8 mouse cellular contexts compared by ENCODE assay signal in the genomic region with DNA sequence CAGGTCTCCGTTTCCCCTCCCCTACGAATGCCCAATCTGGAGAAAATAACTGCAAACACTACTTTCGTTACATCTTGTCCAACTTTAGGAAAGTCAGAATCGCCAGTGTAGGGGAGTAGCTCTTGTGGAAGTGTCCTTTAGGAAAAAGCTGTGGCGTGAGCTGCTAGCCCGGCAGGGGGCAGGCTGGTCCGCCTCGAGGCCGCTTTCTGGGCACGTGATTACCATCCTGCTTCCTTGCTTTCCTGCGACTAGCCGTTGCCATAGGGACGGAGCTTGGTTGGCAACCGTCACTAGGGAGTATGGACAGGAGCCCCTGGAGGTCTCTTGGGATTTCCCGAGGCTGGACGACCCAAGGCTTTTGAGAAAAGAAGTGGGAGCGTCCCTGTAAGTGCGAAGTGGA. TPM values are rescaled to one million over a fixed set of nuclear protein-coding genes. Genes with fewer than 3 reads are reported as not detected.
DNase-seq lines count a peak whose midpoint lies in the region; ATAC-seq lines count a peak whose summit lies in the region.

TSS of gene Wdr66 (plus strand) at position 269 of the 400 bp plus-strand sequence.

- peaks cover 15% of the 10 kb centered on the region for H3K36me3 ChIP-seq in heart, embryonic 10.5 days
- peaks cover 12% of the 10 kb centered on the region; the same call in 1 of the 2 replicates for H3K36me3 ChIP-seq in limb, embryonic 12.5 days
- peaks cover 19% of the 10 kb centered on the region for H3K36me3 ChIP-seq in midbrain, embryonic 13.5 days

- WGBS in heart, embryonic 10.5 days, result 2% methylated on average over 18 of the region's 18 CpGs
- 4% methylated on average over 18 of the region's 18 CpGs for WGBS in limb, embryonic 12.5 days
- WGBS in midbrain, embryonic 13.5 days, result 2% methylated on average over 18 of the region's 18 CpGs

- peaks cover 12% of the 10 kb centered on the region for H3K27me3 ChIP-seq in heart, embryonic 10.5 days (ENCODE audit: insufficient read depth, poor library complexity, severe bottlenecking)
- H3K27me3 ChIP-seq in limb, embryonic 12.5 days, result no peaks in the 10 kb centered on the region
- H3K27me3 ChIP-seq in midbrain, embryonic 13.5 days, result no peaks in the 10 kb centered on the region

- H3K9me3 ChIP-seq in heart, embryonic 10.5 days, result no peaks in the 10 kb centered on the region
- H3K9me3 ChIP-seq in limb, embryonic 12.5 days, result no peaks in the 10 kb centered on the region
- H3K9me3 ChIP-seq in midbrain, embryonic 13.5 days, result no peaks in the 10 kb centered on the region

- peak; percentile 93 for DNase-seq in brain, adult 2 months (ENCODE audit: low read depth, low spot score)
- peak; percentile 95 for DNase-seq in heart, embryonic 10.5 days (ENCODE audit: low spot score)
- peak; percentile 90 for DNase-seq in kidney, adult 9 months
- DNase-seq in spleen, adult 18-20 months, result peak; percentile 22 to 51

- peak; percentile 66 for ATAC-seq in erythroblast, adult 5-6 weeks (replicated peaks; ENCODE audit: low FRiP score, poor library complexity, severe bottlenecking)
- ATAC-seq in limb, embryonic 12.5 days (ENCODE audit: insufficient number of reproducible peaks, insufficient read depth, low FRiP score, low TSS enrichment, low read depth), result peak; percentile 57
- peak; percentile 95 for ATAC-seq in midbrain, embryonic 13.5 days
- ATAC-seq in inflammation-experienced regulatory T-cells, adult 6 months, result no peak

- no peak within 1 kb of the TSS for H3K9ac ChIP-seq in limb, embryonic 12.5 days (replicated peaks)
- no peak within 1 kb of the TSS for H3K9ac ChIP-seq in midbrain, embryonic 13.5 days (replicated peaks)

- peaks cover 5% of the 10 kb centered on the region; the same call in 1 of the 2 replicates for H3K4me1 ChIP-seq in heart, embryonic 10.5 days
- H3K4me1 ChIP-seq in limb, embryonic 12.5 days (replicated peaks), result peaks cover 12% of the 10 kb centered on the region
- peaks cover 5% of the 10 kb centered on the region for H3K4me1 ChIP-seq in midbrain, embryonic 13.5 days (replicated peaks)

- H3K4me2 ChIP-seq in limb, embryonic 12.5 days, result peak within 1 kb of the TSS; percentile 59
- H3K4me2 ChIP-seq in midbrain, embryonic 13.5 days (replicated peaks), result peak within 1 kb of the TSS; percentile 57

- H3K4me3 ChIP-seq in heart, embryonic 10.5 days, result peak within 1 kb of the TSS; percentile 38
- peak within 1 kb of the TSS; percentile 33 for H3K4me3 ChIP-seq in limb, embryonic 12.5 days (replicated peaks)
- H3K4me3 ChIP-seq in midbrain, embryonic 13.5 days (replicated peaks), result peak within 1 kb of the TSS; percentile 28

- no peak within 1 kb of the TSS for H3K27ac ChIP-seq in heart, embryonic 10.5 days
- H3K27ac ChIP-seq in limb, embryonic 12.5 days, result no peak within 1 kb of the TSS
- H3K27ac ChIP-seq in midbrain, embryonic 13.5 days, result no peak within 1 kb of the TSS

RNA-seq across cellular contexts. Expression of gene Wdr66, which starts in this region (rescaled TPM):
- 0.84 and 11.9 TPM in 2 replicates for total RNA-seq in erythroblast, adult 5-6 weeks (2015; ENCODE audit: low replicate concordance)
- total RNA-seq in erythroblast, adult 5-6 weeks (2017; ENCODE audit: low replicate concordance), result 0.42 and 2.4 TPM in 2 replicates
- polyA plus RNA-seq in heart, embryonic 10.5 days (2016; fragmentation: Nextera tagmentation; extraction: Ambion mirVana), result 0.53 and 0.79 TPM in 2 replicates
- polyA plus RNA-seq in limb, embryonic 12.5 days (2016; fragmentation: Nextera tagmentation; extraction: Ambion mirVana), result 0.44 TPM in 2 replicates
- polyA plus RNA-seq in midbrain, embryonic 13.5 days (2015; fragmentation: Nextera tagmentation; extraction: Ambion mirVana), result 0.93 and 1.2 TPM in 2 replicates
- 1 to 10 TPM in 2 of 3 experiments, under 1 TPM in 1; 0.74 to 4.2 (median 2.4) TPM for polyA plus RNA-seq in inflammation-experienced regulatory T-cells, adult 6 months (2017; shearing (Covaris generic))

Comparison
In these comparisons a context has a peak if more than half of its experiments do, and no peak if none do; other contexts are left out.
1. Peak in DNase-seq and H3K4me3 ChIP-seq in heart, embryonic 10.5 days; RNA of the gene not detected or under 1 TPM.
2. Peak in ATAC-seq, H3K4me3 ChIP-seq and H3K4me2 ChIP-seq in limb, embryonic 12.5 days; RNA of the gene not detected or under 1 TPM.
3. DNase-seq: peak in every context shown above with its lines; median percentile 95 in heart, embryonic 10.5 days; 93 in brain, adult 2 months; 90 in kidney, adult 9 months; 36 in spleen, adult 18-20 months.